Mouse (Mus musculus) brain, adult 10 weeks (tissue): Measurements from ENCODE around the gene Marc2. TPM values are rescaled to one million over a fixed set of nuclear protein-coding genes. Genes with fewer than 3 reads are reported as not detected.

Experiments used
- polyA plus RNA-seq: library from polyadenylated mRNA; stranded (reverse); fragments of 350-450 nt; fragmentation: Illumina TruSeq; extraction: RNeasy Lipid Tissue Mini Kit (QIAGEN cat#74804); gene quantifications from one replicate; pipeline ENCODE4 v1.2.3, GENCODE M21; 2015; ENCODE audit warnings: low read depth, low replicate concordance

Gene Marc2
- 127 TPM for polyA plus RNA-seq

DNA sequence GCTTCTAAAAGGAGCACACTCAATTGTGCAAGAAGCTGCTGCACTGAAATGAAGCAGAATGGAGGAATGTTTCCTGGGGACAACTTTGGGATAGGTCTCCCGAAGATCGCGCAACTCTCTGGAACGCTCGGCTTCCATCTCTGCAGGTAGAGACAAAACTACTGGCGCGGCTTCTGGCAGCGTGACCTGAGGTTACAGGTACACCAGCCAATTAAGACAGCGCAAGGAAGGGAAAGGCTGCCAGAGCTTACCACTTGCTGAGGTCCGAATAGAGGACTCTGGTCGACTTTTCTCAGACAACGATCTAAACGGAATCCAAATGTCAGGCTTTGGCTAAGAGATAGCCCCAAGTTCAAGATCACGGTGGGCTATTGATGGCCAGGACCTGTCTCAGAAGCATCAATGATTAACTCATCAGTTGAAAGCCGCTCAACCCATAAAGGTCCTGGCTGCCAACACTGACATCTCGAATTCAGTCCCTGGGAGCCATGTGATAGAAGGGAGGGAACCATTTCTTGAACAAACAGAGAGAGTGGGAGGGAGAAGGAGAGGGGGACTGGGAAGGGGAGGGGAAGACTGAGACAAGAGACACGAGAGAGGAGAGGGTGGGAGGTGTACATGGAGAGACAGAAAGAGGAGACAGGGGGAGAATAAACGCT is at the start of gene Marc2:
Gene Marc2, minus strand, starts transcription at position 360 of the 659 bp plus-strand sequence.

DNA sequence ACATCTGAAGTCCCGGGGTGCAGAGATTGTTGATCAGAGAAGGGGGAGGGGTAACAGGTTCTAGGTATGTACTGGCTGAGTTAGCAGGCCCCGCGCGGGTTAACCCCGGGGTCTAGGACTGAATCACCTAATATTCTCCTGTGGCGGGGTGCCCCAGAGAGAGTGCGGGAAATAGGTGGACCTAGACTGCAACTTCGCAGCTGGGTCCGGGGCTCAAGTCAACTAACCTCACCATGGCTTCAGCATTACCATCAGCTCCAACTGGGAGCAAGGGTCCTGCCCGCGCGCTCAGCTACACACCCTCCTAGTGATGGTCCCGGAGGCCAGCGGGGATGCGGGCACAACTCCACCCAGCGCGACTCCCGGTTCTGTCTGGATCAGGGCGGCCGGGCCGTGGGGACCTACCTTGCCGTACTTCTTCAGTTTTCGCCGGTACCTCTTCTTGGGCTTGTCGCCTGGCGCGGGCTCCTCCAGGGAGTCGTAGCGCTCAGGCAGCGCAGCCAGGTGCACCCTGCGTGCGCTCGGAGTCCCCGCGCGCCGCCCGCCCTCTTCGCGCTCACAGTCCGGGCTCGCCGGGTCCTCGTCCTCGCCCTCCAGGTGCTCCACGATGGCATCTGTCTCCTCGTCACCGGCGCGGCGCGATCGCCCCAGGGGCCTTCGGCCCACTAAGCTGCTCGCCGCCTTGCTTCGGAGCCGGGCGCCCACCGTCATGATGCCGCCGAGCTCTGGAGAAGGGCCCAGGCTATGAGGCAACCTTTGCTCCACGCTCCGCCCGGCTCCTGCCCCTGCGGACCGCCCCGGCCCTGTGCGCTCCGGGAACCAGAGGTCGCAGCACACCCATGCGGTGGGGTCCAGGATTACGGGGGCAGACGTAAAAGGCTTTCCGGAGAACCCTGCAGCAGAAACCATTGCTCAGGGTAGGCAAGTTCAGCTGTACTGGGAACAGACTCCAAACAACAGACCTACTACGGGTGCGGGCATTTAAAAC is 36.3 kb upstream of the Marc2 start, which contains the start of gene C130074G19Rik:
Gene C130074G19Rik, minus strand, starts transcription at position 938 of the 988 bp plus-strand sequence.

DNA sequence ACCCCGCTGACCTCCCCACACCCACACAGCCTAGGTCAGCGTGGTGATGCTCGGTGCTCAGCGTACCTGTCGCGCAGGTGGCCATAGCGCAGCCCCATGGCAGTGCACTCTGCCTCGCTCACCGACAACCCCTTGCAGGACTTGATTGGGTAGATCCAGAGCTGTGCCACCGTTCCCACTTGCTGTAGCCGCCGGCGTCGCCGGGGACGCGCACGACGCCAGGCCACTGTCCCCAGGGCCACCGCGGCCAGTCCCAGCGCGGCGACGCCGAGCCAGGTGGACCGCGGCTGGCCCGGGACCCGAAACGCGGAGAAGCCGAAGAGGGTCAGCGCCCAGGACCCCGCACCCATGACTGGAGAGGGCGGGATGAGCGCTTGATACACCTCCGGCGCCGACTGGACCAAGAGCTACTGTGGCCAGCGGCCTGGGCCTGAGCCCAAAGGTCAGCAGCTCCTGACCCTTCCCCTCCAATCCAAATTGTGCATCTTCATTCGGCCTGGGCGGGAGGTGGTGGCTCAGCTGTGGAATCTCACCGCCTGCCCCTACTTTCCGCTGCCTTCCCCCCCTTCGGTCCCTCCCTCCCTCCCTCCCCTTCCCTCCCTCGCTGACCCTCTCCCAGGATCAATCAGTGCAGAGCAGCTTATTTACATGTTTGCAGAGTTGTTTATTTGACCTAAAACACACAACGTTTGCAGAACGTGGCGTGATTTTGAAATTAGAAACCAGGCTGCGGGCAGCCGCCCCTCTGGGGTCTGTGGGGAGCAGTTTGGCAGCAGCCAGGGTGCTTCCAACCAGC is 35.3 kb downstream of the Marc2 start, which contains the start of gene Marc1:
Gene Marc1, minus strand, starts transcription at position 534 of the 796 bp plus-strand sequence.

Other genes starting within 250 kb of the Marc2 start
- 0.30 TPM for gene Hlx, start 113.8 kb downstream of the Marc2 start, polyA plus RNA-seq
- gene Marc1, start 35.1 kb downstream of the Marc2 start, polyA plus RNA-seq: not detected
- gene C130074G19Rik, start 36.8 kb upstream of the Marc2 start, polyA plus RNA-seq: 32.1 TPM
- gene Mark1, start 153.1 kb upstream of the Marc2 start, polyA plus RNA-seq: 53.9 TPM